Mouse (Mus musculus) spleen, adult 2 months (tissue): ENCODE measurements around the gene Ucp1. TPM values are rescaled to one million over a fixed set of nuclear protein-coding genes. Genes with fewer than 3 reads are reported as not detected.
A peak's percentile ranks its signal among the peaks of the same experiment; 100 is the strongest.

Experiments used
- DNase-seq, 2 experiments: peaks; one replicate each; pipeline versions ENCODE4 v3.0.0 to v3.0.0-alpha.2; 2012 to 2021; ENCODE audit warnings: low spot score in 2 of 2, low read depth in 1 of 2
- H3K27ac ChIP-seq: fragments of 200-500 bp; 2 replicates; pipeline ENCODE4 v1.5.1; 2012; ENCODE audit warnings: low read length, inconsistent platforms; ENCODE audit not compliant: insufficient read depth
- H3K27me3 ChIP-seq: fragments of 200-500 bp; 2 replicates; pipeline ENCODE4 v1.6.1; 2012; ENCODE audit warnings: mild to moderate bottlenecking, moderate library complexity, low read length, inconsistent platforms; ENCODE audit not compliant: control insufficient read depth, insufficient read depth
- H3K36me3 ChIP-seq: fragments of 200-500 bp; 2 replicates; pipeline ENCODE4 v1.6.1; 2012; ENCODE audit warnings: mild to moderate bottlenecking, low read length, inconsistent platforms; ENCODE audit not compliant: control insufficient read depth, insufficient read depth
- H3K4me1 ChIP-seq: fragments of 200-500 bp; 2 replicates; pipeline ENCODE4 v1.6.1; 2011; ENCODE audit warnings: inconsistent platforms; ENCODE audit not compliant: control insufficient read depth, insufficient read depth, insufficient read length
- H3K4me3 ChIP-seq: fragments of 200-500 bp; 2 replicates; pipeline ENCODE4 v1.5.1; 2011; ENCODE audit warnings: mild to moderate bottlenecking, inconsistent platforms; ENCODE audit not compliant: insufficient read depth, insufficient read length; ENCODE audit errors: extremely low read depth
- CTCF ChIP-seq: fragments of 200-500 bp; IDR thresholded peaks from 2 replicates; pipeline ENCODE4 v1.5.1; 2011; ENCODE audit warnings: mild to moderate bottlenecking, inconsistent platforms; ENCODE audit not compliant: insufficient read depth, insufficient read length, insufficient replicate concordance; ENCODE audit errors: extremely low read depth
- POLR2A ChIP-seq: fragments of 200-500 bp; IDR thresholded peaks from 2 replicates; pipeline ENCODE4 v1.6.1; 2011; ENCODE audit warnings: low read depth, low read length, inconsistent platforms
- WGBS: fragments of 180-500 bp; shearing (Covaris S2); methylation state at CpG from one replicate; pipeline ENCODE4 v1.1.7; 2018; 5-methylcytosine and 5-hydroxymethylcytosine counted together
- polyA plus RNA-seq: library from polyadenylated mRNA; depleted of rRNA; stranded (reverse); fragments of >200 nt; gene quantifications from 2 replicates; pipeline ENCODE4 v1.2.3, GENCODE M21; 2012; rRNA removed

The Ucp1 gene
- polyA plus RNA-seq, 1 experiment, result 0.15 TPM

- Histone ChIP-seq H3K27ac (no peak overlapping the region), H3K4me3 (no peak overlapping the region), H3K27me3 (no peaks in the 10 kb centered on the region), H3K4me1 (no peaks in the 10 kb centered on the region; the same call in 1 of the 2 replicates), H3K36me3 (peaks cover 7% of the 10 kb centered on the region)
- WGBS, result 90% methylated on average over 5 of the region's 5 CpGs
- no peak for TF ChIP-seq POLR2A
- no peak for TF ChIP-seq CTCF
- DNase-seq, result no peak
Measured at GRCm38 (mm10) chr8:83327889-83328288, 37.7 kb downstream of the Ucp1 start.

DNA sequence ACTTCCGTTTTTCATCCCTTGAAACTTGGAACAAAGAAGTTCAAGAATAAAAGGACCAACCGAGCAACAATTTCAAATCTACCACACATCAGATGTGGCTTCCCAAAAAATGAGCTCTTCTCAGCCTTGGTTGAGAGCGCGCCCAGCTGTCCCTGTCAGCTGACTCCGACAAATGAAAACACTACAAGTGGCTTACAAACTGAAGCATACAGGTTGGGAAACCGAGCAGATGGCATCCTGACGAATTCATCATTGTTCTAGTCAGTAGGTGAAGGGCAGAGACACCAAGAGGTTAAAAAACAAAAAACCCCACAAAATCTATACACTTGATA lies 41.4 kb downstream of the Ucp1 start:
- DNase-seq, result no peak
- H3K4me1 ChIP-seq, result no peaks in the 10 kb centered on the region; the same call in 1 of the 2 replicates
- 10% methylated on average over 7 of the region's 7 CpGs for WGBS
- no peak overlapping the region for H3K27ac ChIP-seq
- H3K36me3 ChIP-seq, result peaks cover 4% of the 10 kb centered on the region
- H3K27me3 ChIP-seq, result no peaks in the 10 kb centered on the region
- H3K4me3 ChIP-seq, result peak overlapping the region; percentile 61
- TF ChIP-seq CTCF (no peak), POLR2A (no peak)

- H3K36me3 ChIP-seq, result 0 out of 2 replicates have a peak, but pooled peaks cover 2% of the 10 kb centered on the region
- H3K4me3 ChIP-seq, result peak within 1 kb of the TSS; percentile 61
- no peaks in the 10 kb centered on the region; the same call in 1 of the 2 replicates for H3K4me1 ChIP-seq
- H3K27me3 ChIP-seq, result no peaks in the 10 kb centered on the region
- 0 out of 2 replicates have a peak within 1 kb of the TSS, but pooled peaks have one; percentile 23 for H3K27ac ChIP-seq
- peak; percentile 85 to 94 for DNase-seq
- TF ChIP-seq POLR2A (peak; percentile 65), CTCF (no peak)
- WGBS, result under 1% methylated on average over 85 of the region's 85 CpGs
Measured at GRCm38 (mm10) chr8:83331899-83332697, 41.9 kb downstream of the Ucp1 start, which contains the start of gene Elmod2. Gene Elmod2, minus strand, starts transcription at chr8:83332486.

- DNase-seq, result no peak
- Histone ChIP-seq H3K4me3 (peak overlapping the region; percentile 52; the same call in 1 of the 2 replicates), H3K27me3 (no peaks in the 10 kb centered on the region), H3K4me1 (no peaks in the 10 kb centered on the region; the same call in 1 of the 2 replicates), H3K27ac (no peak overlapping the region), H3K36me3 (0 out of 2 replicates have a peak, but pooled peaks cover 2% of the 10 kb centered on the region)
- 30% methylated on average over 7 of the region's 7 CpGs for WGBS
- TF ChIP-seq POLR2A, result no peak
- no peak for TF ChIP-seq CTCF
Measured at GRCm38 (mm10) chr8:83332864-83333263, 42.7 kb downstream of the Ucp1 start.

- 85% methylated on average over 3 of the region's 3 CpGs for WGBS
- Histone ChIP-seq H3K36me3 (no peaks in the 10 kb centered on the region), H3K27ac (no peak overlapping the region), H3K4me1 (no peaks in the 10 kb centered on the region), H3K27me3 (no peaks in the 10 kb centered on the region), H3K4me3 (no peak overlapping the region)
- DNase-seq, result no peak
- TF ChIP-seq POLR2A (no peak), CTCF (no peak)
Measured at GRCm38 (mm10) chr8:83342076-83342475, 51.9 kb downstream of the Ucp1 start.

GRCm38 (mm10) chr8:83342693-83343092 lies 52.5 kb downstream of the Ucp1 start:
- DNase-seq, result no peak
- TF ChIP-seq CTCF, result no peak
- TF ChIP-seq POLR2A, result no peak
- no peak overlapping the region for H3K27ac ChIP-seq
- no peaks in the 10 kb centered on the region for H3K27me3 ChIP-seq
- no peaks in the 10 kb centered on the region for H3K36me3 ChIP-seq
- no peak overlapping the region for H3K4me3 ChIP-seq
- H3K4me1 ChIP-seq, result no peaks in the 10 kb centered on the region

Other genes starting within 250 kb of the Ucp1 start
- 18.5 and 23.6 TPM in 2 replicates for gene Tbc1d9, start 125.0 kb upstream of the Ucp1 start, polyA plus RNA-seq
- gene Gm10645, start 124.2 kb upstream of the Ucp1 start, polyA plus RNA-seq, result 1.8 and 2.9 TPM in 2 replicates
- gene Elmod2, start 42.1 kb downstream of the Ucp1 start, polyA plus RNA-seq, result 1.1 and 1.3 TPM in 2 replicates
- gene Mgat4d, start 58.1 kb downstream of the Ucp1 start, polyA plus RNA-seq, result not detected in 2 replicates
- 0.01 TPM in 1 of 2 replicates, not detected in the other for gene Clgn, start 99.5 kb downstream of the Ucp1 start, polyA plus RNA-seq
- gene Scoc, start 168.0 kb downstream of the Ucp1 start, polyA plus RNA-seq, result 1.9 and 2.0 TPM in 2 replicates
- not detected in 2 replicates for gene Olfr370, start 245.4 kb downstream of the Ucp1 start, polyA plus RNA-seq